Mouse (Mus musculus): ENCODE results near the gene Nlk. TPM values are rescaled to one million over a fixed set of nuclear protein-coding genes. Genes with fewer than 3 reads are reported as not detected.
"Not testable (repeated sequence)": the region's sequence is repeated elsewhere in the genome, so short reads cannot be mapped to it uniquely, and the experiment has no call there.

The Nlk gene
- polyA plus RNA-seq, 1 experiment from 2014 or later: 29.4 TPM

GRCm38 (mm10) chr11:78596750-78597149 lies 100.4 kb downstream of the Nlk start:
- Histone ChIP-seq H3K36me3 (ENCODE audit: control insufficient read depth, insufficient read depth, low read length) (no peaks in the 10 kb centered on the region), H3K4me1 (ENCODE audit: control insufficient read depth, insufficient read depth, low read length) (peaks cover 4% of the 10 kb centered on the region; the same call in 1 of the 2 replicates), H3K27me3 (ENCODE audit: control insufficient read depth, insufficient read depth, low read length) (no peaks in the 10 kb centered on the region), H3K27ac (ENCODE audit: low read depth, low read length) (no peak overlapping the region), H3K4me2 (ENCODE audit: low read depth, low read length) (no peak overlapping the region), H3K9me3 (ENCODE audit: control insufficient read depth, low read length) (no peaks in the 10 kb centered on the region), H3K9ac (replicated peaks; ENCODE audit: low read depth, low read length) (no peak overlapping the region), H3K4me3 (ENCODE audit: low read depth, low read length) (no peak overlapping the region)
- peak; percentile 44; the same call in 1 of the 2 replicates for ATAC-seq (ENCODE audit: low read depth)

GRCm38 (mm10) chr11:78595773-78596172 lies 101.4 kb downstream of the Nlk start:
- no peak for ATAC-seq (ENCODE audit: low read depth)
- H3K9me3 ChIP-seq (ENCODE audit: control insufficient read depth, low read length): no peaks in the 10 kb centered on the region
- 96% methylated on average over 2 of the region's 2 CpGs for WGBS
- no peak overlapping the region for H3K27ac ChIP-seq (ENCODE audit: low read depth, low read length)
- H3K4me1 ChIP-seq (ENCODE audit: control insufficient read depth, insufficient read depth, low read length): peaks cover 4% of the 10 kb centered on the region; the same call in 1 of the 2 replicates
- H3K27me3 ChIP-seq (ENCODE audit: control insufficient read depth, insufficient read depth, low read length): no peaks in the 10 kb centered on the region
- H3K9ac ChIP-seq (replicated peaks; ENCODE audit: low read depth, low read length): no peak overlapping the region
- no peaks in the 10 kb centered on the region for H3K36me3 ChIP-seq (ENCODE audit: control insufficient read depth, insufficient read depth, low read length)
- no peak overlapping the region for H3K4me2 ChIP-seq (ENCODE audit: low read depth, low read length)
- no peak overlapping the region for H3K4me3 ChIP-seq (ENCODE audit: low read depth, low read length)

- Histone ChIP-seq H3K9me3 (ENCODE audit: control insufficient read depth, low read length) (no peaks in the 10 kb centered on the region), H3K27me3 (ENCODE audit: control insufficient read depth, insufficient read depth, low read length) (no peaks in the 10 kb centered on the region), H3K36me3 (ENCODE audit: control insufficient read depth, insufficient read depth, low read length) (no peaks in the 10 kb centered on the region), H3K4me1 (ENCODE audit: control insufficient read depth, insufficient read depth, low read length) (peaks cover 4% of the 10 kb centered on the region; the same call in 1 of the 2 replicates), H3K4me3 (ENCODE audit: low read depth, low read length) (no peak overlapping the region), H3K27ac (ENCODE audit: low read depth, low read length) (no peak overlapping the region), H3K9ac (replicated peaks; ENCODE audit: low read depth, low read length) (no peak overlapping the region), H3K4me2 (ENCODE audit: low read depth, low read length) (no peak overlapping the region)
- ATAC-seq (ENCODE audit: low read depth): no peak
- WGBS: 94% methylated on average over 6 of the region's 6 CpGs
Measured at GRCm38 (mm10) chr11:78594271-78594964, 102.8 kb downstream of the Nlk start.

- H3K4me3 ChIP-seq (ENCODE audit: low read depth, low read length); H3K27ac ChIP-seq (ENCODE audit: low read depth, low read length); H3K27me3 ChIP-seq (ENCODE audit: control insufficient read depth, insufficient read depth, low read length); H3K4me2 ChIP-seq (ENCODE audit: low read depth, low read length); ATAC-seq (ENCODE audit: low read depth); H3K36me3 ChIP-seq (ENCODE audit: control insufficient read depth, insufficient read depth, low read length); H3K4me1 ChIP-seq (ENCODE audit: control insufficient read depth, insufficient read depth, low read length); H3K9me3 ChIP-seq (ENCODE audit: control insufficient read depth, low read length); H3K9ac ChIP-seq (replicated peaks; ENCODE audit: low read depth, low read length): not testable (repeated sequence)
- WGBS: 100% methylated on average over 1 of the region's 1 CpGs
Measured at GRCm38 (mm10) chr11:78587677-78588076, 109.5 kb downstream of the Nlk start.

- no peaks in the 10 kb centered on the region for H3K27me3 ChIP-seq (ENCODE audit: control insufficient read depth, insufficient read depth, low read length)
- H3K27ac ChIP-seq (ENCODE audit: low read depth, low read length): no peak overlapping the region
- no peak overlapping the region for H3K4me2 ChIP-seq (ENCODE audit: low read depth, low read length)
- no peaks in the 10 kb centered on the region for H3K4me1 ChIP-seq (ENCODE audit: control insufficient read depth, insufficient read depth, low read length)
- no peaks in the 10 kb centered on the region for H3K9me3 ChIP-seq (ENCODE audit: control insufficient read depth, low read length)
- no peak overlapping the region for H3K4me3 ChIP-seq (ENCODE audit: low read depth, low read length)
- no peak overlapping the region for H3K9ac ChIP-seq (replicated peaks; ENCODE audit: low read depth, low read length)
- H3K36me3 ChIP-seq (ENCODE audit: control insufficient read depth, insufficient read depth, low read length): peaks cover 15% of the 10 kb centered on the region; the same call in 1 of the 2 replicates
- ATAC-seq (ENCODE audit: low read depth): no peak
Measured at GRCm38 (mm10) chr11:78586099-78586498, 111.1 kb downstream of the Nlk start.

GRCm38 (mm10) chr11:78582848-78583247 lies 114.3 kb downstream of the Nlk start:
- Histone ChIP-seq H3K36me3 (ENCODE audit: control insufficient read depth, insufficient read depth, low read length) (peaks cover 24% of the 10 kb centered on the region; the same call in 1 of the 2 replicates), H3K4me1 (ENCODE audit: control insufficient read depth, insufficient read depth, low read length) (no peaks in the 10 kb centered on the region), H3K4me2 (ENCODE audit: low read depth, low read length) (no peak overlapping the region), H3K4me3 (ENCODE audit: low read depth, low read length) (no peak overlapping the region), H3K27ac (ENCODE audit: low read depth, low read length) (no peak overlapping the region), H3K27me3 (ENCODE audit: control insufficient read depth, insufficient read depth, low read length) (no peaks in the 10 kb centered on the region), H3K9me3 (ENCODE audit: control insufficient read depth, low read length) (no peaks in the 10 kb centered on the region), H3K9ac (replicated peaks; ENCODE audit: low read depth, low read length) (no peak overlapping the region)
- 89% methylated on average over 6 of the region's 6 CpGs for WGBS
- no peak for ATAC-seq (ENCODE audit: low read depth)

GRCm38 (mm10) chr11:78574975-78575374 lies 122.2 kb downstream of the Nlk start:
- no peaks in the 10 kb centered on the region for H3K9me3 ChIP-seq (ENCODE audit: control insufficient read depth, low read length)
- H3K4me3 ChIP-seq (ENCODE audit: low read depth, low read length): no peak overlapping the region
- H3K27ac ChIP-seq (ENCODE audit: low read depth, low read length): no peak overlapping the region
- 65% methylated on average over 2 of the region's 2 CpGs for WGBS
- no peak for ATAC-seq (ENCODE audit: low read depth)
- H3K4me1 ChIP-seq (ENCODE audit: control insufficient read depth, insufficient read depth, low read length): no peaks in the 10 kb centered on the region
- peaks cover 21% of the 10 kb centered on the region for H3K36me3 ChIP-seq (ENCODE audit: control insufficient read depth, insufficient read depth, low read length)
- no peak overlapping the region for H3K9ac ChIP-seq (replicated peaks; ENCODE audit: low read depth, low read length)
- no peak overlapping the region for H3K4me2 ChIP-seq (ENCODE audit: low read depth, low read length)
- no peaks in the 10 kb centered on the region for H3K27me3 ChIP-seq (ENCODE audit: control insufficient read depth, insufficient read depth, low read length)

- H3K4me2 ChIP-seq (ENCODE audit: low read depth, low read length): no peak overlapping the region
- H3K9me3 ChIP-seq (ENCODE audit: control insufficient read depth, low read length): no peaks in the 10 kb centered on the region
- no peak overlapping the region for H3K9ac ChIP-seq (replicated peaks; ENCODE audit: low read depth, low read length)
- H3K4me1 ChIP-seq (ENCODE audit: control insufficient read depth, insufficient read depth, low read length): no peaks in the 10 kb centered on the region
- WGBS: 89% methylated on average over 3 of the region's 3 CpGs
- H3K27ac ChIP-seq (ENCODE audit: low read depth, low read length): no peak overlapping the region
- H3K4me3 ChIP-seq (ENCODE audit: low read depth, low read length): no peak overlapping the region
- H3K27me3 ChIP-seq (ENCODE audit: control insufficient read depth, insufficient read depth, low read length): no peaks in the 10 kb centered on the region
- peaks cover 21% of the 10 kb centered on the region for H3K36me3 ChIP-seq (ENCODE audit: control insufficient read depth, insufficient read depth, low read length)
- no peak for ATAC-seq (ENCODE audit: low read depth)
Measured at GRCm38 (mm10) chr11:78574536-78574935, 122.6 kb downstream of the Nlk start.

- peaks cover 17% of the 10 kb centered on the region for H3K36me3 ChIP-seq (ENCODE audit: control insufficient read depth, insufficient read depth, low read length)
- not testable (repeated sequence) for H3K9me3 ChIP-seq (ENCODE audit: control insufficient read depth, low read length); ATAC-seq (ENCODE audit: low read depth); H3K27ac ChIP-seq (ENCODE audit: low read depth, low read length); H3K9ac ChIP-seq (replicated peaks; ENCODE audit: low read depth, low read length); H3K4me2 ChIP-seq (ENCODE audit: low read depth, low read length); H3K27me3 ChIP-seq (ENCODE audit: control insufficient read depth, insufficient read depth, low read length); H3K4me1 ChIP-seq (ENCODE audit: control insufficient read depth, insufficient read depth, low read length); H3K4me3 ChIP-seq (ENCODE audit: low read depth, low read length)
- WGBS: 94% methylated on average over 3 of the region's 4 CpGs
Measured at GRCm38 (mm10) chr11:78574031-78574430, 123.1 kb downstream of the Nlk start.

Data from neural tube, embryonic 14.5 days (tissue).